Mouse (Mus musculus): ENCODE results near the gene 4931422A03Rik.
"Not testable (repeated sequence)": the region's sequence is repeated elsewhere in the genome, so short reads cannot be mapped to it uniquely, and the experiment has no call there.

Gene 4931422A03Rik

DNA sequence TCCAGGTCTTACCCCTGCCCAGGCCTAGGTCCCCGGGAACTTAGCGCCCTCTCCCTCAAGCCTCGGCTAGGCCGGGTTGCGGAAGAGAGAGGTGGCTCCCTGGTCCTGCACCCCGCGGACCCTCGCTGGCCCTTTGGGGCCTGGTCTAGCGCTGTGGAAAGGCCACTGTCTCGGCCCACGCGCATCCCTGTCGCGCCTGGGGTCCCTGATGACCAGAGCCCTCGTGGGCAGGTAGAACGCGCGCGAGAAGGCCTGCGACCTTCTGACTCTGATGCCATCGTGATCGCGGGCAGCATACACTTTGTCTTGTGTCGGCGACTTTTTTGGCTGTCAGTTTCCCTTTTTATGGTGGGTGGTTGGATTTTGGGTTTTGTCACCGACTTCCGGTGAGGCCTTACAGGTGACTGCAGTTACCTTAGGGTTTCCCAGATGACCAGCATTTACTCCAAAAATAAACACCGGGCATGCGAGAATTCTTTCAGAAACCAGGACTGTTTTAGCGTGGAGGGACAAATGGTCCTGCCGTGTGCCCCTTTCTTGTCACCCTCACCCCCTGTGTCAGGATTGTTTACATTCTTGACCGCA lies at the start of gene 4931422A03Rik:
Gene 4931422A03Rik (minus strand): TSS at position 223 of the 585 bp plus-strand sequence.
- no peak for DNase-seq (ENCODE audit: low spot score)

DNA sequence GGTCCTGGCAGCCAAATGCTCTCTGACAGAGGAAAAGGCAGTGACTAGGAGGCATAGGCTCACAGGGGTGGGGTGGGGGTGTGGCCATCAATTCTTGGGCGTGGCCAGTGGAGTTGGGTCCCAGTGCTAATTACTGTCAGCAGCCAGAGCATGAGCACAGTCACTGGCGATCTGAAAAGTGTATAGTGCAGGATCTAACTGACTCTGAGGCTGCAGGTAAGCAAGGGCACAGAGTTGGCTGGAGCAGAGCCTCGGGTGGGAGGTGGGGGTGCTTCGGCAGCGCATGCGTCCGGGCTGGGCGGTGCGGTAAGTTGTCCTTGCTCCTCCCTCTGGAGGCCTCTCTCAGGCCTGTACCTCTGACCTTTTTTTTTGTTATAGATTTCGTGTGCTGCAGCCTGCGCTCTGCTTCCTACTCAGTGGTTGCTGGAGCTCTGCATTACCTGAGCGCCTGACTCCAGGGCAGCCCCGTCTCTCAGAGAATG lies 41.6 kb upstream of the 4931422A03Rik start, which contains the start of gene Cd59b:
Gene Cd59b (plus strand): TSS at position 146 of the 482 bp plus-strand sequence.
- DNase-seq (ENCODE audit: low spot score): peak; percentile 36

DNA sequence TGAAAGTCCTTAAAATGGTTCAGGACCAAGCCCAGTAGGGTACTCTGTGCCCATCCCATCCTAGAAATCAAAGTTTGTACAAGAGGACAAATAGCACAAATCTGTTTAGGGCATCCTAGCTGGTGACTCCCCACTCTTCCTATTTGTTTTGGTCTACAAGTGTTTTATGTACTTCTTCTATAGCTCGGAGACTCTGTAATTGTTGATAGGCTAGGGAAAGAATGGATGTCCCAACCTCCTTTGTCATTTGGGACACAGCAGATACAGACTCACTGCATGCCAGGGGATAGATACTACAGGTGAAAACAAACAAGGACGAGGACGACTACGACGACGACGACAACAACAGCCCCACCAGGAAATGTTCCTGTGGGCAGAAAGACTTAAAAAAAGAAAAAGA lies 40.3 kb upstream of the 4931422A03Rik start, which contains the start of gene Gm10799:
Gene Gm10799 (minus strand): TSS at position 101 of the 400 bp plus-strand sequence.
- not testable (repeated sequence) for DNase-seq (ENCODE audit: low spot score)

DNA sequence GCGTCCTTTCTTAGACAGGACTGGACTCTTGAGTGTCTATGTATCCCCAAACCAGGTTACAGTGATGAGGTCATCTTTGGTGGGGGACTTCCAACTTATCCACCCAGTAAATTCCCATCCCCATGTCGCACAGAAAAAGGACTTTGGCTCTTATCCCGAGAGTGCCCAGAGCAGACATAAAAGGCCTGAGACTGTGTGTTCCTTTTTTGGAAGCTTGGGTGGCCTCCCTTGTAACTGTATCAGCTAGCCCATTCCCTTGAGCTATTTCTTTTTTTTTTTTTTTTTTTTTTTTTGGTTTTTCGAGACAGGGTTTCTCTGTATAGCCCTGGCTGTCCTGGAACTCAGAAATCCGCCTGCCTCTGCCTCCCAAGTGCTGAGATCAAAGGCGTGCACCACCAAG lies 37.4 kb upstream of the 4931422A03Rik start, which contains the start of gene Gm10912:
Gene Gm10912 (plus strand): TSS at position 301 of the 400 bp plus-strand sequence.
- DNase-seq (ENCODE audit: low spot score): not testable (repeated sequence)

DNA sequence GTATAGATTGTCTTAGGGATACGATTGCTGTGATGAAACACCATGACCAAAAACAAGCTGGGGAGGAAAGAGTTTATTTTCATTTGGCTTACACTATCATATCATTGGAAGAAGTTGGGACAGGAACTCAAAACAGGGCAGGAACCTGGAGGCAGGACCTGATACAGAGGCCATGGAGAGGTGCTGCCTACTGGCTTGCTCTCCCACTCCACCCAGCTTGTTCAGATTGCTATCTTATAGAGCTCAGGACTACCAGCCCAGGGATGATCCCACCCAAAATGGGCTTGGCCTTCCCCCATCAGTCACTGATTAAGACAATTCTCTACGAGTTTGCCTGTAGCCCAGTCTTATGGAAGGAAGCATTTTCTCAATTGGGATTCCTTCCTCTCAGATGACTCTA lies 36.0 kb upstream of the 4931422A03Rik start:
- DNase-seq (ENCODE audit: low spot score): no peak

DNA sequence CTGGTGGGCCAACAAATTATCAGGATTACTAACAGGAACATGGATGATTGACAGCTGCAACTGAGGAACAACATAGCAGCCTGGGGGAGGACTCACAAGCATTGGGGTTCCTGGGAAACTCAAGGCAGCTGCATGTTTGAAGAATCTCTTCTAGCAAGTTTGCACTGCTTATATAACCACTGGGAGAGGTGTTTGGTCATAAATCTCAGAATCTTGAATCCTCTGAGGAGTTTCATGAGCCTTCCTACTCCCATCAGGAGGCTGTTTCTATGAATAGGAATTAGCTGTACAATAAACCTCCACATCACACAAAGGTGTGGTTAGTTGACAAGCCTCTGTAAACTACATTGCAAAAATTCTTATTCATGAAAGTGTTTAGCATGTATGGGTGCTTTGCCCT lies 34.5 kb upstream of the 4931422A03Rik start:
- DNase-seq (ENCODE audit: low spot score): no peak

DNA sequence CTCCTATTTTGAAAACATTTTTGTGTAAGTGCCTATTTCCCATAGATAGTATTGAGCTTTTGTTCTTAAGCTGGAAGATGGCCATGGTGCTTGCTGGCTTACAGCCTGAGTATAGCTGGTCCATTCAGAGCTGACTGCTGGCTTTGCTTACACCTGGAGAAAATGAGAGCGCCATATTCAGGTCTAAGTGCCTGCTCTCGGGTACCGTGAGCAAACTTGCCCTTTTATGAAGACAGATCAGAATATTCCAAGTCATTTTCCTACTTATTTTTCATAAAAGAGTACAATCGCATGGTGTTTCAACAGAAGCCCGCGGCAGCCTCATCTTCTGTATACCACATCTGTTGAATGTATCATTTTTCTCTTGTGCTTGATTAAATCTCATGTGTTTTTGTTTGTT lies 32.8 kb upstream of the 4931422A03Rik start:
- no peak for DNase-seq (ENCODE audit: low spot score)

DNA sequence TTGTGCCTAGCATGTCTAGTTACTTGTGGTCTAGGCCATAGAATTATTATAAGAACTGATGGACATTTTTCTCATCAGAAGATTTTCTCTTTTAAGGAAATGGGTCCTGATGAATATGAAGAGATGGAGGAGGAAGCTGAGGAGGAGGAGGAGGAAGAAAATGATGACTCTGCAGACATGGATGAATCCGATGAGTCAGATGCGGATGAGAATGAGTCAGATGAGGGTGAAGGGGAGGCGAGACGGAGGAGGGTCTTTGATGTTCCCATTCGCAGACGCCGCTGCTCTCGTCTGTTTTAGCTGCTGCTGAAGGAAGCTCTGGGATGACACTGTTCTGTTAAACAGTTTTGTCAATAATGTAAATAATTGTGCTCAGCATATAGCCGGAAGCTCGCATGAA lies 31.6 kb upstream of the 4931422A03Rik start:
- no peak for DNase-seq (ENCODE audit: low spot score)

DNA sequence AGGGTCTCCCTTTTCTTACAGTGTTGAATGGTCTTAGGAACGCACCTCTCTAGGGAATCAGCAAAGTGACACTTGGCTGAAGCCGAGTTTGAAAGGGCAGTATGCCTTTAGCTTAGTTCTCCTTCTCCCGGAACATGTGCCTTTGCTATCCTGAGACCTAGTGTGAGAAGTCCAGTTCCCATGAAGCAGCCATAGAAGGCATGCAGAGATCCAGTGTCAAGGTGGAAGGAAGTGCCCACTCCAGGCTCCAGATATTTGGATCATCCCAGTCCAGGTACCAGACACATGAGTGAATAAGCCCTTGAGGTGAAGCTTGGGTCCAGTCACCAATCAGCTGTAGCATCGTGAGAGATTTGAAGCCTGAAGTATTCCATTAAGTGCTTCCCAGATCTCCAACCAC lies 30.8 kb upstream of the 4931422A03Rik start:
- no peak for DNase-seq (ENCODE audit: low spot score)

DNA sequence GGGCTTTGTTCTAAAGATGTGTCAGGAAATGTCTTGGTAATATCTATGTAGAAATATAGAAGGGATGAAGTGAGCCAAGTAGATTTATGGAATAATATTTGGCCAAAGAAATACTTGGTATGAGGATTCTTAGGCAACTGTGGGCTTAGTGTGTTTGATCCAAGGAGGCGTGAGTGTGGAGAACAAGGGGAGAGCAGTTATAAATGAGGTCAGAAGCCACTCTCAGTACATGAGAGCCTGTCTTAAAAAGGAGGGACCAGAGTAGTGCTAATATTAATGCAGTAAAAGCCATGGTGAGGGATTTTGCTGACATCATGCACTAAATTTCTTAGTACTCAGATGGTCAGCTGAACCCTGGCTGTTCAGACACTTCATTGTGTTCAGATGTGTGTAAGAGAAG lies 30.2 kb upstream of the 4931422A03Rik start:
- no peak for DNase-seq (ENCODE audit: low spot score)

DNA sequence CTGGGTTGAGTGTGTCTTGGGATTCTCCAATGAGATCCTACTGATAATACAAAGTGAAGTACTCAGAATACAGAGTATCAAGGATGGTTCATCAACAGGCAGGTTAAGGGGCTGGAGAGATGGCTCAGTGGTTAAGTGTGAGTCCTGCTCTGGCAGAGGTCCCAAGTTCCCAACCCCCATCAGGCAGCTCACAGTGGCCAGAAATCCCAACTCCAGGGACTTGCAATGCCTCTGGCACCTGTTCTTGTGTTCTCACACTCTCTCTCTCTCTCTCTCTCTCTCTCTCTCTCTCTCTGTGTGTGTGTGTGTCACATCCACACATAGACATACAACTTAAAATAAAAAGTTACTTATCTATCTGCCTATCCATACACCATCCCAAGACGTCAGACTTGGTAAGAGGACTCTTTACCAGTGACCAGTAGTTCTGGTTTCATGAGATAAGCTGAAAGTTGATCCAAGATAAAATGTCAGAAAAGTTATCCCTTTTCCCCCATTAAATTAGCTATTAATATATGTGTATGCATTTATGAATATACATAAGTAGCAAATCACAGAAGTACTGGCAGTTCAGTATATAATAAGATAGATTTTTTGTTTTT lies 16.4 kb upstream of the 4931422A03Rik start:
- DNase-seq (ENCODE audit: low spot score): no peak

DNA sequence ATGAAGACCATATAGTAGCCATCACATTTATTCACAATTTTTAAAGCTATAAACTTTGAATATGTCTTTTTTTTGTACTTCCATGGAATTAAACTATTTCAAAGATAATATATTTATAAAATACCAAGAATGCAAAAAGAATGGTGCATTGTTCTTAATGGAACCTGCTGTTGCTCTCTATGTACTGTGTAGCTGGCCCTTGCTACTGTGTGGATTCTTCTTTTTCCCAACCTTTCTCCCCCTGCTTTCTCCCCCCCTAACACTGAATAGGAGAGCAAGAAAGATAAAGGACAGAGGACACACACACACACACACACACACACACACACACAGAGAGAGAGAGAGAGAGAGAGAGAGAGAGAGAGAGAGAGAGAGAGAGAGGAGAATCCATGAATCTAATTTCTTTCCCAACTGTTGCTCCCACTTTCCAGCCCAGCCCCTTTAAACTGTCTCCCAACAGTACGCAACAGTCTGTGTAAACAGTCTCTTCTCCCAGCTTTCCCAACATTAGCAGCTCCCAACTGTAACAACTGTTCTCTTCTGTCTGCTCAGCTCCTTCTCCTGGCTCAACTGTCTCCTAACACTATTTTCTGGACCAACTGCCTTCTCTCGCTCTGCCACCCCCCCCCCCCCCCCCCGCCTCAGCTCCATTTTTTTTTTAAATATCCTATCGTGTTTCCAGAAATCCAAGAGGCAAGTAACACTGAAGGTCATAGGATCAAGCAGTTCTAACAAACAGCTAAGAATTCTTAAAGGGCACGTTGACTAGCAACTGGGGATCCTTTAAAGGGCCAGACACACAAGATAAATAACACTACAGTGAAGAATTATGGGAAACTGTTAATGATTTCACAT lies 15.7 kb upstream of the 4931422A03Rik start:
- DNase-seq (ENCODE audit: low spot score): no peak

DNA sequence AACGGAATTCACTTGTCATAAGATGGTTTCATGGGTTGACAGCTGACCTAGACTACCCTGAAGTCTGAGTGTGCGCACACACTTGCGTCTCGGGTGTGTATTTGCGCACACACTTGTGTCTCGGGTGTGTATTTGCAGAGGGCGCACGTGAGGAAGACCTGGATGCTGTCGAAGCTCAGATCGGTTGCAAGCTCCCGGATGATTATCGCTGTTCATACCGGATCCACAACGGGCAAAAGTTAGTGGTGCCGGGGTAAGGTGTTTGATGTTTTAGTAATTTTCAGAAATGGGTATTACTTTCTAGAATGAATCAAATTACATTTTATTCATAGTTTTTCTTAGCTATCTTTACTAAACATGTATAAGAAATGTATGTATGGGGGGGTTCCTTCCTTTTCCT lies 14.6 kb upstream of the 4931422A03Rik start:
- DNase-seq (ENCODE audit: low spot score): no peak

DNA sequence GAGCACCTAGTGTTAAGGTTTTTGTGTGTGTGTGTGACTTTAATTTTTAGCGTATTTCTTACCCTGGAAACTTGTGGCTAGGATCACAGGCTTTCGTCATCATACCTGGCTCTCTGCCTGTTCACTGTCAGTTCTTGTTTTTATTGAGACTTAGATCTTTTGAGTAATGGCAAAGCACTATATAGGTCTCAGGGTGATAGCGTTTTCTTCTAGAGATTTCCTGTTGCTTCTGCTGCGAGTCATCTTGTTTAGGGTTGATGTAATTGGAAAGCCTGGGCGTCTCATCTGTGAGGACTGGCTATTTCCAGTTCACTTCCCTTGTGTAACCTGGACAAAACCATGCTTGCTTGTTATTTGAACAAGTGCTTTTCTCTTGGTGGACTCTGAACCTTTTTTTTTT lies 13.5 kb upstream of the 4931422A03Rik start:
- no peak for DNase-seq (ENCODE audit: low spot score)

DNA sequence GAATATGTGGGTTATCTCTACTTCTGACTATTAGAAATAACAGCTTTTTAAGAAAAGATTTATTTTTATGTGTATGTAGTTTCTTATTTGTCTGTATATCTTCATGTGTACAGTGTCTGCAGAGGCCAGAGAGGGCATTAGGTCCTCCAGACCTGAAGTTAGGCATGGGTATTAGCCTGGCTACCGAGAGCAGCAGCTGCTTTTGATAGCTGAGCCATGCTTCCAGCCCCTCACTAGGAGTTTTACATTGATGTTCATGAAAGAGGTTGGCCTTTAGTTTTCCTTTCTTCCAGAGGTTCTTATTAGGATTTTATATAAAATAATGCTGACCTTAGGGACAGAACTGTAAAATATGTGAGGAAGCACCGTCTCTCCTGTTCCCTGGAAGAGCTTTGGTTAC lies 10.1 kb upstream of the 4931422A03Rik start:
- no peak for DNase-seq (ENCODE audit: low spot score)

DNA sequence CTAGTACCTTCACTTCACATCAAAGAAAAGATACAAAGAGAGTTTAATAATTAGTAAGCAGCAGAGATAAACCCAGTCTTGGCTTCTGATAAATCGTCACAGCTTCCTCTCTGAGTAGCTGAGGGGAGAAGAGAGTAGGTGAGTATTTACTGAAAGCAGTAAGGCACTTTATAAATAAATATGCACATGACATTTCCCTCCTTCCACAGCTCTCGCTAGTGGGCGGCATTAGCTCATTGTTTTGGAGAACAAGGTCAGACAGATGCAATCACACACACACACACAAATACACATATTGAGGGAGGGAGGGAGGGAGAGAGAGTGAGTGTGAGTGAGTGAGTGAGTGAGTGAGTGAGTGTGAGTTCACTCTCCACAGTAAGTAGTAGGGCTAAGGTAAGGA lies 8.2 kb upstream of the 4931422A03Rik start:
- no peak for DNase-seq (ENCODE audit: low spot score)

DNA sequence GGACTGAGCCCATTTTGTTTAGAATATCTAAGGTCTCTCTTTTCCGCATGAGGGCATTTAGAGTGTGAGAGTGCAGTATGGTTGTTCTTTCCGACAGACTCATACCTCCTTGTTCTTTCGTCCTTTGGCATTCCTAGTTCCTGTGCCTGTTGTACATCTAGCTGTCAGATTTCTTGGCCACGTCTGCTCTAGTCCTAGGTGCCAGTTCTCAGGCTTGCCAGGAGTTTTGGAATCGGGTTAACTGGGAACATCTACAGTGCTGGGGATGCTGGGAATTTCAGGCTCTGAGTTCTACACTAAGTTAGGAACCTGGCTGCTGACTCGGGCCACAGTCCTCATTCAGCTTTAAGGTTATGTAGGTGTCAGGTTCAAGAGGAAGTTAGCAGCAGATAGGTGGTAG lies 7.4 kb upstream of the 4931422A03Rik start:
- DNase-seq (ENCODE audit: low spot score): no peak

DNA sequence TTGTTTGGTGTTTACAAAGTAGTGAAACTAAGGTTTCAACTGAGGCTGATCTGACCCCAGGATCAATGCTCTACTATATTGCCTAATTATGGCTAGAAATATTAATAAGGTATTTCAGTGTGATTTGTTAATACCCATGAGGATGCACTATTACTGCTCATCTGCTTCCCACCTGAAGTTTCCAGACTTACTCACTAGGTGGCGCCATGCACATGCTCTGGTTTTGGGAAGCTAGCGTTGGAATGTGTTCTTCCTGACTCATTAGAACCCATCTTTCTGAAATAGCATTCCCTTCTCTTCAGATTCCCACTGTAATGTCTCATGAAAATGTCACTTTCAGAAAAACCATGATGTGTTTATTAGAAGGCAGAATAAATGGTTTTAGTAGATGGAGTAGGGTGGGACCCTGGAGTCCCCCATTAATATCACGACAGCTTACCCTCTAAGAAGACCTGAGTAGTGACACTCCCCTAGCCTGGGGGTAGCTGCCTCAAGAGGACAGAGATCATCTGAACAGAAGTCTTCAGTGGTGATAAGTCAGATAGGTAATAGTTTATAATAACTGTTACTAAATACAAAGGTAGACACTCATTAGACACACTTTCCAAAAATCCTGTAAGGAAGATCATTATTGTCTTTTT lies 6.8 kb upstream of the 4931422A03Rik start:
- DNase-seq (ENCODE audit: low spot score): peak; percentile 31

DNA sequence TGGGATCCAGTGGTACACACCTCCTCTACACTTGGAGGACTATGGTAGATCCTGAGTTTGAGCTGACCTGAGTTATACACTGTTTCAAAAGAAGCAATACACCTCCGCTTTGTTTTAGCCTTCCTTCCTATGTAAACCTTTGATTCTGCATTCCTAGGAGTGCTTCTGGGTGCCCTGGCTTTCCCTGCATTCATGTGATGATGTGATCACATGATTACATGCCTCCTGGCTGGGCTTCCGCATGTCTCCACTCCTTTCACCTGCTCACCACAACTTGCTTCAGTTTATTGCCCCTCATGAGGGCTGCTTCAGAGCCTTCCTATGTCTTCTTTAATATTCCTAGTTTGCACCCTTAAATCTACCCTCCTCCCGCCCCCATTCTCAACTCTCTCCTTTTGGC lies 3.9 kb upstream of the 4931422A03Rik start:
- no peak for DNase-seq (ENCODE audit: low spot score)

DNA sequence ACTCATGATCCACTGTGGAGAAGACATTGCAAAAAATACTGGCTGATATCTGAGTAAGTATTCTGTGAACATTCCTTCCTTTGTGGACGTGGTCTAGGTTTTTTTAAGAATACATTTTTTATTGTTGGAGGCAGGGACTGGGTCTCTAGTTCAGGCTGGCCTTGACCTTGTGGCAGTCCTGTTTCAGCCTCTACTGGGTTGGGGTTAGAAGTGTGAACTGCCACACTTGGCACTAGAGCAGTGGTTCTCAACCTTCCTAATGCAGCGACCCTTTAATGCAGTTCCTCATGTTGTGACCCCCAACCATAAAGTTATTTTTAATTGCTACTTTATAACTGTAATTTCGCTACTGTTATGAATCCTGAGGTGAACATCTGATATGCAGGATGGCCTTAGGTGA lies 2.2 kb upstream of the 4931422A03Rik start:
- DNase-seq (ENCODE audit: low spot score): no peak

DNA sequence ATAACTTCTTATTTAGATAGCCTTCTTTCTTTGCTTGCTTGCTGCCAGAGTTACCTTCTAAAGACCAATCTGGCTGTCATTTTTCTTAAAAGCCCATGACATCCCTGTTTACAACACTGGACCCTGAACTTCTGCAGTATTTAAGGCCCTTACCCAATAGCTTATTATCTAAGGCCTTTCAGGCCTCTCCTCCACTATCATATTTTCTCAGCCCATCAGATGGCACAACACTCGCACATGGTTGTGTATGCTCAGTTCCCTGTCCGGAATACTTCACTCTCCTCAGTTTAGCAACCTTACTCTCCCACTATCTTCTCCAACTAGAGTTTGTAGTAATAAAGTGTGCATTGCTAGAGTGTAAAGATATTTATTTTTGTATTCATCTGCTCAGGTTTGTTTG lies 913 bp upstream of the 4931422A03Rik start:
- no peak for DNase-seq (ENCODE audit: low spot score)

DNA sequence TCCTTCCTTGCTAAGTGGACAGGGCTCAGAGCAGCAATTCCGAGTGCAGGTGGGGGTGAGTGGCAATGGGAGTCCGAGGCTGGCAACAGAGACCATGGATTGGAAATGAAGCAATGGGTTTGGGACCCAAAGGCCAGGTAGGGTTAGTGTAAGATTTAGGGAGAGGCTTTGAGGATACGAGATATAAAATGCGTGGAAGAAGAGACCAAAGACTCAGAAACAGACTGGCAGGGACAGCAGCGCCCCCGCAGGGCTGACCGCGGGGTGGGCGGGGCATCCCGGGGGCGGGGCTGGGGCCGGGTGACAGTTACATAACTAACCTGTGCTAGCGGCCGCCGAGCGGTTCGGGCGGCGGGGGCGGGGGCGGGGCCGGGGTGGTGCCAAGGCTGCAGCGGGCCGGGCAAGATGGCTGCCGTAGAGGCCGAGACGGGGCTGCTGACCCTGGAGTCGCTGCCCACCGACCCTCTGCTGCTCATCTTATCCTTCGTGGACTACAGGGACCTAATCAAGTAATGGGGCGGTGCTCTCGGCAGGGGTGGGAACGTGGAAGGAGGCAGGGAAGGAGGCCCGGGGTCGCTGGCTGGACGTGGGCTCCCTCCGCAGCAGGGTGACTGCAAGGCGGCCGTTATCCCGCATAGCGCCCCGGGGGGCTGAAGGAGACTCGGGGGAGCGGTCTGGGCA lies 563 bp downstream of the 4931422A03Rik start, which contains the start of gene Fbxo3:
Gene Fbxo3 (plus strand): TSS at position 264 of the 681 bp plus-strand sequence.
- peak; percentile 84 for DNase-seq (ENCODE audit: low spot score)
